Mouse (Mus musculus) T-helper 2 cell (primary cell): ENCODE data around the gene Git2.

Experiments
- in situ Hi-C: fragments of 300-600 bp; cut with MboI, MseI; formaldehyde crosslinking; loops from one replicate; pipeline ENCODE4 v1.15.1; 2025; ENCODE audit warnings: high pct_unique_total_duplicates

The Git2 gene

GRCm38 (mm10) chr5:114797253-114797652 lies 21.9 kb upstream of the Git2 start:
- in situ Hi-C loops = no loop called here

GRCm38 (mm10) chr5:114796299-114797012 lies 21.1 kb upstream of the Git2 start:
- in situ Hi-C loops = no loop called here

GRCm38 (mm10) chr5:114795653-114796052 lies 20.3 kb upstream of the Git2 start:
- in situ Hi-C loops = no loop called here

- in situ Hi-C loops = no loop called here
Observed at GRCm38 (mm10) chr5:114795231-114795630, 19.9 kb upstream of the Git2 start.

- in situ Hi-C loops = no loop called here
Observed at GRCm38 (mm10) chr5:114794609-114795008, 19.3 kb upstream of the Git2 start.

GRCm38 (mm10) chr5:114793317-114793716 lies 18.0 kb upstream of the Git2 start:
- in situ Hi-C loops = no loop called here

- in situ Hi-C loops = no loop called here
Observed at GRCm38 (mm10) chr5:114785196-114785595, 9.9 kb upstream of the Git2 start.

GRCm38 (mm10) chr5:114784622-114785165 lies 9.4 kb upstream of the Git2 start:
- in situ Hi-C loops = no loop called here

- in situ Hi-C loops = no loop called here
Observed at GRCm38 (mm10) chr5:114783405-114784163, 8.3 kb upstream of the Git2 start.

- in situ Hi-C loops = no loop called here
Observed at GRCm38 (mm10) chr5:114782991-114783390, 7.7 kb upstream of the Git2 start.

GRCm38 (mm10) chr5:114780912-114781311 lies 5.6 kb upstream of the Git2 start:
- in situ Hi-C loops = no loop called here

- in situ Hi-C loops = no loop called here
Observed at GRCm38 (mm10) chr5:114779956-114780489, 4.7 kb upstream of the Git2 start.

- in situ Hi-C loops = no loop called here
Observed at GRCm38 (mm10) chr5:114776174-114776573, 857 bp upstream of the Git2 start.

GRCm38 (mm10) chr5:114774403-114775051 lies 790 bp downstream of the Git2 start, which contains the start of gene Ankrd13a:
TSS of gene Ankrd13a (plus strand) at chr5:114774677.
- in situ Hi-C loops = no loop called here

GRCm38 (mm10) chr5:114773780-114774179 lies 1.5 kb downstream of the Git2 start:
- in situ Hi-C loops = no loop called here

GRCm38 (mm10) chr5:114773211-114773710 lies 2.1 kb downstream of the Git2 start:
- in situ Hi-C loops = no loop called here

GRCm38 (mm10) chr5:114772456-114773203 lies 2.7 kb downstream of the Git2 start:
- in situ Hi-C loops = no loop called here

- in situ Hi-C loops = no loop called here
Observed at GRCm38 (mm10) chr5:114771796-114772195, 3.5 kb downstream of the Git2 start.

GRCm38 (mm10) chr5:114769786-114770185 lies 5.5 kb downstream of the Git2 start:
- in situ Hi-C loops = no loop called here

- in situ Hi-C loops = no loop called here
Observed at GRCm38 (mm10) chr5:114767185-114767584, 8.1 kb downstream of the Git2 start.

GRCm38 (mm10) chr5:114766686-114767085 lies 8.6 kb downstream of the Git2 start:
- in situ Hi-C loops = no loop called here
